Mouse (Mus musculus): Measurements from ENCODE around the gene Ctu2. TPM values are rescaled to one million over a fixed set of nuclear protein-coding genes. Genes with fewer than 3 reads are reported as not detected.
A peak's percentile ranks its signal among the peaks of the same experiment; 100 is the strongest.

The Ctu2 gene
- total RNA-seq, 2 experiments from 2014 or later: 20.8 to 24.2 TPM

GRCm38 (mm10) chr8:122482448-122482847, 6.5 kb downstream of the Ctu2 start:
- DNase-seq (ENCODE audit: low spot score in 2 of 2): no peak

- no peak for DNase-seq (ENCODE audit: low spot score in 2 of 2)
Observed at GRCm38 (mm10) chr8:122483877-122484276, 7.9 kb downstream of the Ctu2 start.

- no peak for DNase-seq (ENCODE audit: low spot score in 2 of 2)
Observed at GRCm38 (mm10) chr8:122484831-122485230, 8.9 kb downstream of the Ctu2 start.

- no peak for DNase-seq (ENCODE audit: low spot score in 2 of 2)
Observed at GRCm38 (mm10) chr8:122488387-122488786, 12.4 kb downstream of the Ctu2 start.

GRCm38 (mm10) chr8:122497016-122497734, 21.2 kb downstream of the Ctu2 start:
- DNase-seq (ENCODE audit: low spot score in 2 of 2): no peak

GRCm38 (mm10) chr8:122497912-122498311, 22.0 kb downstream of the Ctu2 start:
- DNase-seq (ENCODE audit: low spot score in 2 of 2): no peak

GRCm38 (mm10) chr8:122500856-122501255, 24.9 kb downstream of the Ctu2 start:
- peak; percentile 75 to 76 for DNase-seq (ENCODE audit: low spot score in 2 of 2)

- DNase-seq (ENCODE audit: low spot score in 2 of 2): no peak
Observed at GRCm38 (mm10) chr8:122511552-122511951, 35.6 kb downstream of the Ctu2 start.

- no peak for DNase-seq (ENCODE audit: low spot score in 2 of 2)
Observed at GRCm38 (mm10) chr8:122512392-122512791, 36.4 kb downstream of the Ctu2 start.

GRCm38 (mm10) chr8:122515699-122516098, 39.8 kb downstream of the Ctu2 start:
- DNase-seq (ENCODE audit: low spot score in 2 of 2): no peak

- no peak for DNase-seq (ENCODE audit: low spot score in 2 of 2)
Observed at GRCm38 (mm10) chr8:122517541-122518190, 41.7 kb downstream of the Ctu2 start.

GRCm38 (mm10) chr8:122520611-122521010, 44.7 kb downstream of the Ctu2 start:
- no peak for DNase-seq (ENCODE audit: low spot score in 2 of 2)

GRCm38 (mm10) chr8:122522796-122523651, 47.1 kb downstream of the Ctu2 start:
- no peak for DNase-seq (ENCODE audit: low spot score in 2 of 2)

GRCm38 (mm10) chr8:122523652-122524360, 47.9 kb downstream of the Ctu2 start:
- no peak for DNase-seq (ENCODE audit: low spot score in 2 of 2)

GRCm38 (mm10) chr8:122524506-122524905, 48.6 kb downstream of the Ctu2 start:
- DNase-seq (ENCODE audit: low spot score in 2 of 2): no peak

- no peak for DNase-seq (ENCODE audit: low spot score in 2 of 2)
Observed at GRCm38 (mm10) chr8:122525004-122525403, 49.1 kb downstream of the Ctu2 start.

GRCm38 (mm10) chr8:122526084-122526483, 50.1 kb downstream of the Ctu2 start:
- no peak for DNase-seq (ENCODE audit: low spot score in 2 of 2)

- no peak for DNase-seq (ENCODE audit: low spot score in 2 of 2)
Observed at GRCm38 (mm10) chr8:122526526-122527170, 50.7 kb downstream of the Ctu2 start.

- DNase-seq (ENCODE audit: low spot score in 2 of 2): no peak
Observed at GRCm38 (mm10) chr8:122527937-122528336, 52.0 kb downstream of the Ctu2 start.

GRCm38 (mm10) chr8:122529159-122529558, 53.2 kb downstream of the Ctu2 start:
- DNase-seq (ENCODE audit: low spot score in 2 of 2): no peak

- no peak for DNase-seq (ENCODE audit: low spot score in 2 of 2)
Observed at GRCm38 (mm10) chr8:122531312-122531711, 55.4 kb downstream of the Ctu2 start.
